Mouse (Mus musculus) layer of hippocampus, adult 2 months (tissue): Measurements from ENCODE around the gene Zfp958. TPM values are rescaled to one million over a fixed set of nuclear protein-coding genes. Genes with fewer than 3 reads are reported as not detected.
"Not testable (repeated sequence)": the region's sequence is repeated elsewhere in the genome, so short reads cannot be mapped to it uniquely, and the experiment has no call there.

ENCODE experiments used
- DNase-seq, 2 experiments: peaks; one replicate each; pipeline ENCODE4 v3.0.0; 2022; ENCODE audit warnings: low spot score in 2 of 2
- H3K27ac ChIP-seq: fragments of 200-600 bp; 2 replicates; pipeline ENCODE4 v1.8.1; 2022
- H3K4me3 ChIP-seq: fragments of 200-600 bp; 2 replicates; pipeline ENCODE4 v1.8.1; 2022; ENCODE audit warnings: mild to moderate bottlenecking
- CTCF ChIP-seq: fragments of 200-600 bp; conservative IDR thresholded peaks from 2 replicates; pipeline ENCODE4 v1.8.1; 2022; ENCODE audit warnings: antibody characterized with exemption, mild to moderate bottlenecking, moderate library complexity
- long read RNA-seq, 2 experiments: library from polyadenylated mRNA; stranded (forward); transcript quantifications; one replicate each; pipeline ENCODE4 v2.0.0; 2021; ENCODE audit warnings: borderline mapping rate in 2 of 2
- total RNA-seq, 2 experiments: library from RNA; stranded (reverse); gene quantifications; 2 replicates each; pipeline ENCODE4 v1.2.3; 2021

The Zfp958 gene
- total RNA-seq, result 10 to 100 TPM; 14.1 to 14.4 TPM
- long read RNA-seq, experiment 1, partial matches to known transcripts, result 0 of 5 reads
- long read RNA-seq, experiment 1, other reads (novel, unspliced or antisense), result 4 of 5 reads
- long read RNA-seq, experiment 2, partial matches to known transcripts, result 0 of 8 reads
- long read RNA-seq, experiment 2, other reads (novel, unspliced or antisense), result 5 of 8 reads

GRCm38 (mm10) chr8:4612932-4613853 is at the start of gene Zfp958:
Gene Zfp958 (plus strand): TSS chr8:4613167.
- TF ChIP-seq CTCF, result no peak
- peak within 1 kb of the TSS; percentile 82 for H3K4me3 ChIP-seq
- H3K27ac ChIP-seq, result peak within 1 kb of the TSS; percentile 94
- peak; percentile 93 to 96 for DNase-seq

DNA sequence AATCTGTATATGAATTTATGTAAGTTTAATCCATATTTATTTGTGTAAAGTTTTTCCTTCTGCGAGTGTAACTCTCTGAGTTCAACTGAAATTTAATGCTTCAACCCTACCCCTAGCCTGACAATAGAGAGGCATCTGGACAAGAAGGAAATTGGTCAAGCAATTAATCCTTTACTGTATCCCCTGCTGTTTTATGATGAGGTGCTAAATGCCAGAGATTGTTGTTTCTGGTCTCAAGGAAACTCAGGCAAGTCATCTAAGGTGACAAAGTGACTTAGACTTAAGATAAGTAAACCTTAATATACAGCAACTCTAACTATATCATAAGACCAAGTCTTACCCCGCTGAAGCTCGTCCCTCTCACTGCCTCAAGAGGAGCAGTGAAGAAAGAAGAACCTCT is 31.0 kb upstream of the Zfp958 start:
- DNase-seq, result no peak
- Histone ChIP-seq H3K4me3 (no peak overlapping the region), H3K27ac (no peak overlapping the region)
- no peak for TF ChIP-seq CTCF

DNA sequence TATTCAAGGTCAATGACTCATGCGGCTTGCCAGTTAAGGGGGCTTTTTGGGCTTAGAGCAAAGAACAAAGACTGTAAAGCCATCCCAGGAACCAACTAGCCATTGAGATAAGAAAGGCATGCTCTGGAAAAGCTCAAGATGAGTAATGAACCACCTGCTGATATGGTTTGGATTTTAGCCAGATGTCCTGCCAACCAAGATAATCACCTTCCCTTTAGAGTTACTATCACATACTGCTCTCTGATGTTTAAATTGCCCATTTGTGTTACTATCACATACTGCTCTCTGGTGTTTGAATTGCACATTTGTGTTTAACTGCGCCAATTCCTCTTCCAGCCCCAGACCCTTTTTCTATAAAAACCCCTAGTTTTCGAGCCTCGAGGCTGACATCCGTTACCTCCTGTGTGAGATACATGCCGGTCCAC is 30.2 kb upstream of the Zfp958 start:
- Histone ChIP-seq H3K4me3 (no peak overlapping the region), H3K27ac (no peak overlapping the region)
- TF ChIP-seq CTCF, result no peak
- DNase-seq, result no peak

DNA sequence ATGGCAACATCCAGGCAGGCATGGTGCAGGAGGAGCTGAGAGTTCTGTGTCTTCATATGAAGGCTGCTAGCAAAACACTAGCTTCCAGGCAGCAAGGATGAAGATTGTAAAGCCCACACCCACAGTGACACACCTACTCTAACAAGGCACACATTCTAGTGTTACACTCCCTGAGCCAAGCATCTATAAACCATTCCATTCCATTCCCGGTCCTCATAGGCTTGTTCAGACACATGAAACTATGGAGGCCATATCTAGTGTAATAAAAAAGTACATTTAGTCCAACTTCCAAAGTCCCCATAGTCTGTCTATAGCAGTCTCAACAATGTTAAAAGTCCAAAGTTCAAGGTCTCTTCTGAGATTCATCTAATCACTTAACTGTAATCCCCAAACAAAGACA is 28.3 kb upstream of the Zfp958 start:
- H3K4me3 ChIP-seq, result no peak overlapping the region
- no peak overlapping the region for H3K27ac ChIP-seq
- TF ChIP-seq CTCF, result no peak
- DNase-seq, result no peak

DNA sequence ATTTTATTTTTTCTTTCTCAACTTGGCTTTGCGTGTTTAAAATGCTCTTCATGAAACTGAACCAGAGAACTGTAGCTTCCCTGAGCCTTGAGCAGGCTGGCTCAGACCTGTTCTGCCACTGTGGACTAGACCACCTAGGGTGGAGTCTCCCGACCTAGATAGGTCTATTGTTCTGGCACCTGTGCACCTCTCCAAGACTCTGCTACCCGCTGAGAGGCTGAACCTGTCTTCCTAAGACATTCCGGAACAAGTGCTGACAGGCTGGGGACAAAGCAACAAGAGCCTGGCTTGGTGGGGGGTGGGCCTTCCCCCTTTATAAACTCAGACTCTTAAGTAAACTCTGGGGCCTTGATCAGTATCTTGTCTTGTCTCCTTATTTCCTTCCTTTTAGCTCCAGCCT is 26.6 kb upstream of the Zfp958 start:
- DNase-seq, result no peak
- no peak for TF ChIP-seq CTCF
- no peak overlapping the region for H3K4me3 ChIP-seq
- H3K27ac ChIP-seq, result no peak overlapping the region

- peak; percentile 39 to 43 for DNase-seq
- TF ChIP-seq CTCF, result peak; percentile 92
Measured at GRCm38 (mm10) chr8:4588165-4589000, 24.6 kb upstream of the Zfp958 start.

DNA sequence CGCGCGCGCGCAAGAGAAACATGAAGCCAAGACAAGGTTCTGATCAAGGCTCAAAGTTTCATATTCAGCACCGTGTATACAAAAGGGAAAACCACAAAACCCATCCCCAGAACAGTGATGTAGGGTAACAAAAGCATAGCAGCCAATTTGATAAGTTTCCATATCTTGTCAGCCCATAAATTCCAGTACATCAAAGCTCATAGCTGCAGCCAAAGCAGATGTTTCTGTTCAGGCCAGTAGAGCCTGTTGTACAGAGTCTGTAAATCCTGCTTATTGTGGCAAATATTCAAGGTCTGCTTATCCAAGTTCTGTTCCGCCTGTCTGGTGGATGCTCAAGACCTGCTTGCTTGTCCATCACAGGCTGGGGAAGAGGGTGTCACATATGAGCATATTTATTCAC is 4.1 kb upstream of the Zfp958 start:
- Histone ChIP-seq H3K4me3 (no peak overlapping the region), H3K27ac (no peak overlapping the region)
- no peak for TF ChIP-seq CTCF
- DNase-seq, result no peak

More at GRCm38 (mm10) chr8:4588165-4589000, 24.6 kb upstream of the Zfp958 start:
- H3K4me3 ChIP-seq, result no peak overlapping the region
- no peak overlapping the region for H3K27ac ChIP-seq

DNA sequence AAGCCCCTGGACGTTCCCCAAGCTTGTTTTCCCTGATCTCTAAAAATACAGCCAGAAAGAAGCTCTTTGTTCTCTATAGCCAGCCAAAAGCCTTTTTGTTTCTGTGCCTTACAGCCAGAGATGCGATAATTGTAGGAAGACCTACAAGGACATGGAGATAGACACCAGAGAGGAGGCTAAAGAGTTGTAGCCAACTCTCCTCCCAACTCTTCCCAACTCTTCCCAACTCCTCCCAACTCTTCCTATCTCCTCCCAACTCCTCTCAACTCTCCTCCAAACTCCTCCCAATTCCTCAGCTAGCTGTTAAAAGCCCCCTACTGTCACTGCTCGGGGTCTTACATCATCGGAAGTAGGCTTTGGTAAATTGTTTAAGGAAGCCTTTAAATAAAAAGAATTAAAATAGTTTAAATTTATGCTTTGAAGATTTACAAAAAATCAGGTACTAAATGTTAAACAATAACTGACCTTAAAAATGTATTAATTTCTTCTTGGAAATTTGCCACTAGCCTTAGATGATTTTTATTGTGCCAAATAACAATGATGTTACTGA is 1.3 kb upstream of the Zfp958 start:
- H3K4me3 ChIP-seq, DNase-seq, H3K27ac ChIP-seq: not testable (repeated sequence)

- Histone ChIP-seq H3K27ac (no peak overlapping the region), H3K4me3 (no peak overlapping the region)
- DNase-seq, result no peak
- no peak for TF ChIP-seq CTCF
Measured at GRCm38 (mm10) chr8:4627349-4627748, 14.4 kb downstream of the Zfp958 start.

- no peak overlapping the region for H3K4me3 ChIP-seq
- no peak overlapping the region for H3K27ac ChIP-seq
- DNase-seq, result no peak
- TF ChIP-seq CTCF, result peak; percentile 43
Measured at GRCm38 (mm10) chr8:4637071-4637470, 24.1 kb downstream of the Zfp958 start.

DNA sequence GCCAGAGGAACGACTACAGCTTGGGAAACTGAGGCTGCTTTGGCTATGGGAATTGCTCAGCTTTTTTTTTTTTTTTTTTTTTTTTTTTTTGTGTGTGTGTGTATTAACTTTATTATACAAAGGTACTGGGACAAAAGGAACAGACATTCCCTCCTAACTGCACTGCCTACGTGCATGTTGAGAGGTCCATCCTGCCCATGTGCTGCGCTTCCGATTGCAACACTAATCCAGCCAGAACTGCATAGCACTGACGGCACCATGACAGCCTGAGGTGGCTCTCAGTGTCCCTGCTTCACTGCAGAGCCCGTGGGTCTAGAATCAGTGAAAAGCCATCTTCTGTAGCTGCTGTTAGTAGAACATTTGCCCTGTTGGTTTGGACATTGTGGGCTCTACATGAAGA is 30.0 kb downstream of the Zfp958 start:
- not testable (repeated sequence) for H3K27ac ChIP-seq, DNase-seq, H3K4me3 ChIP-seq

DNA sequence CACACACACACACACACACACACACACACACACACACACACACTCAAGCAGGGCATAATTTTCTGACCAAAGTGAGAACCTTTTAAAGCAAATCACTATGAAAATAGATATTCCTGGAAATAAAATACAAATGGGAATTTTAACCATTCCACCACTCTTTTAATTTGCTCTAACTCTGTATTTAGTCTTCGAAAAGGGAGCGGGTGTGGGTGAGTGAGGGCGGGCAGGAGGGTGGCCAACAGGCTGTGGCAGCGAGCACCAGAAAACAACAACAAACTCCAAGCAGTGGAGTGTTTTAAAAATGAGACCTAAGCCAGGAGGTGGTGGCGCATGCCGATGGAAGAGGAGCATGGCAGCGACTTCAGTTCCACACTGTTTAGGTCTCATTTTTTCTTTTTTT is 43.6 kb downstream of the Zfp958 start:
- no peak overlapping the region for H3K27ac ChIP-seq
- TF ChIP-seq CTCF, result no peak
- DNase-seq, result peak in 1 of 2 experiments; percentile 18
- no peak overlapping the region for H3K4me3 ChIP-seq
